Mouse (Mus musculus): ENCODE data around the gene Galnt4.

The Galnt4 gene

GRCm38 (mm10) chr10:99107964-99108363 lies at the start of gene Galnt4:
TSS of gene Galnt4 (plus strand) at chr10:99108159.
- peak; percentile 87 for DNase-seq

DNA sequence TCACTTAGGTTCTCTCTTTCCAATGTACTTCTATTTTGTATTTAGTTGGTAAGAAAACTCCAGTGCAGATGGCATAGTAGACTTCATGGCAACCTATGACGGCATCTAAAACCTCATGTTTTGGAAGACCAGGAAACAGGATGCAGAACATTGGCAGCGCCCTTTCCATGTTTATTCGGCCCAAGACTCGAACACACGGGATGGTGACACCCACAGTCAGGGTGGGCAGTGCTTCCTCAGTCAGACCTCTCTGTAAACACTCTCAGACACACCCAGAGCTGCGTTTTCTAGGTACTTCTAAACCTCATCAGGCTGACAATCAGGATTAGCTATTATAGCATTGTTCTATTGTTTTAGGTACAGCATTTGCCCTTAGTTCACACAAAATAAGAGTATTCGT lies 47.4 kb upstream of the Galnt4 start:
- no peak for DNase-seq

DNA sequence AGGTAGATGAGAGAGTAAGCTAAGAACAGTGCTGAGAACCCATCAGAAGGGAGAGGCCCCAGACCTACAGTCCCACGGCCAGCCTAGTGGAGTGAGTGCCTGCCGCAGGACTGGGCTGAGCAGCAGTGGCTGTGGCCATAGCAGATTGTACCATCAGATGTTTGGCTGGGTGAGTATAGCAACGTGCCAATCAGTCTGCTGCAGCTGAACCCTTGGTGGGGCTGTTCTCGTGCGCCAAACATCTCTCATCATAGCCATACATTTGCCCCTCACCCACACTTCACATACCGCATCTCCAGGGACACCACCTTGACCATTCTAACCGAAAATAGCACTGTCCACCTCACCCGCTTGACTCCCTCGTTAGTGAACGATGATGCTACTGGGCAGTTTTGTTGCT lies 46.5 kb upstream of the Galnt4 start:
- DNase-seq = no peak

DNA sequence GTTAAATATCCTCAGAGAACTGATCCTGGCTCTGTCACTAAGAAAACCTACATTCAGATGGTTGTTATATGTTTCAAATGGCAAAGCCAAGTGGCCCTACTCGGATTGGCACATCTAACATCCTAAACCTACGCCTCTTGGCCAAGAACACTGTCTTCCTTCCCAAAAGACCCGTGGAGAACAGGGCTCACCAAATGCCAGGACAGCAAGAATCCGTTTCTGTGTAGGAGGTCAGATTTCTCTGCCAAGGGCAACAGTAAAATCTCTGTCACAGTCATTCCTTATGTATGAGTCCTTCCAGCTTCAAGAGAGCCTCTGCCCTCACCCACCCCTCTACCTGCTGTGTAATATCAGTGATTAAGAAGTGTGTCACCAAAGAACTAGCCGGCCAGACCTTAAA lies 45.4 kb upstream of the Galnt4 start:
- no peak for DNase-seq

DNA sequence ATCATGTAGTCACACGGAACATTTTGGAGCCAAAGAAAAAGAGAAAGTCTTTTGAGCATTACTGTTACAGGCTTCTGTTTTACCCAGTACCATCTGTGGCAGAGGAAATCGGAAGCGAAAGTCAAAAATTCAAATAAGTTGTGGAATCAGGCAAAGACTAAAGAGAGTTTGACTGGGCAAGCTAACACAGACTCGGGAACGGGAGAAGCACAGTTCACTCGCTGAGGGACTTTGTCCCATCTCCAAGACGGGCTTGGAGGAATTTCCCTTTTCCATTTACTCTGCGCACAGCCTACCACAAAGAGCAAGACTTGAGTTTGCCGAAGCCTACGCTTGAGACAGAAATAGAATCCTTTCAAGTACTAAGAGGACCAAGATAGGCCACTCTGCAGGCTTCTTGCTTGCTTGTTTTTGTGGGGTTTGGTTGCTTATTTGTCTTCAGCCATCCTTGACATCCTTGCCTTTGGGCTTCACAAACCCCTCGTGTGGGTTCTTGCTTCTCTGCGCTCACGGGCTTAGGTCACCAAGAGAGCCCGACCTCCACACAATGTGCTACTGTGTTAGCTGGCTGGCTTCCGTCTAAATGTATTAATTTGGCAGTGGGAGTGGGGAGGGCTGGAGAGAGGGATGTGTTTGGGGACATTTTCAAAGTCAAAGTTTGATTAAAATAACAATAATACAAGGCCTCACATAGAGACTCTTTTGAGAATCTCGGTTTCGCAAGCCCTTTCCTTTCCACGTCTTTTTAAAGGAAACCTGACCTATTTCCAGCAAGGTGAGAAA lies 31.7 kb upstream of the Galnt4 start:
- DNase-seq = no peak

DNA sequence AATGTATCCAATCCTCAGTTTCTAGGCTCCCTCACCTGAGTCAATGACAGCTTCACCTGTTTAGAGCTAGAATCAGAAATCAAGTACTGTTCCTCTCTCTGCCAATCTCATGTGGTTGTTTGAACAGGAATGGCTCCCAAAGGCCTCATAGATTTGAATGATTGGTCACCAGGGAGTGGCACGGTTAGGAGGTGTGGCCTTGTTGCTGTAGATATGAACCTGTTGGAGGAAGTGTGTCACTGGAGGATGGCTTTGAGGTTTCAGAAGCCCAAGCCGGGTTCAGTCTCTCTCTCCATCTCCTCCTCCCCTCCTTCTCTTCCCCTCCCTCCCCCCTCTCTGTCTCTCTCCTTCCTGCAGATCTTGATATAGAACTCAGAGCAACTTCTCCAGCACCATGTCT lies 29.3 kb upstream of the Galnt4 start:
- no peak for DNase-seq

GRCm38 (mm10) chr10:99081569-99081990 lies 26.4 kb upstream of the Galnt4 start:
- no peak for DNase-seq

- no peak for DNase-seq
Measured at GRCm38 (mm10) chr10:99083431-99084003, 24.4 kb upstream of the Galnt4 start.

GRCm38 (mm10) chr10:99084397-99085239 lies 23.3 kb upstream of the Galnt4 start:
- DNase-seq = peak; percentile 81

GRCm38 (mm10) chr10:99085240-99085587 lies 22.7 kb upstream of the Galnt4 start:
- no peak for DNase-seq

DNA sequence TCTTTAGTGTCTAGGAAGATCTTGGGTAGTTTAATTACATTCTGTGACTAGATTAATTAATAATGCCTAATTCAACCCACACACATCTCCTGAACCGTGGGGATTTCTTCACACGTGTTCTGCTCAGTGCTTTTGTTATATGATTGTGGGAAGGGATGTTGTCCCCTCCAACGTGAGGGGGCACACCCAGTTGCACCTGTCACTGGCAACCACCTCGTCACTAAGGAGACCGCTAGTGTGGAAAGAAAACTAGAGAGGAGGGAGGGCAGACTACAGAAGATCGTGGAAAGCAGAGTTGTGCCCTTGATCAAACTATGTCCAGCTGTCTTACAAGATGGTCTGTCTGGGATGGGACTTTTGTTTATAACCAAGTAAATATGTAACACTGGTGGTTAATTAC lies 21.9 kb upstream of the Galnt4 start:
- no peak for DNase-seq

- DNase-seq = no peak
Measured at GRCm38 (mm10) chr10:99089906-99090305, 18.1 kb upstream of the Galnt4 start.

DNA sequence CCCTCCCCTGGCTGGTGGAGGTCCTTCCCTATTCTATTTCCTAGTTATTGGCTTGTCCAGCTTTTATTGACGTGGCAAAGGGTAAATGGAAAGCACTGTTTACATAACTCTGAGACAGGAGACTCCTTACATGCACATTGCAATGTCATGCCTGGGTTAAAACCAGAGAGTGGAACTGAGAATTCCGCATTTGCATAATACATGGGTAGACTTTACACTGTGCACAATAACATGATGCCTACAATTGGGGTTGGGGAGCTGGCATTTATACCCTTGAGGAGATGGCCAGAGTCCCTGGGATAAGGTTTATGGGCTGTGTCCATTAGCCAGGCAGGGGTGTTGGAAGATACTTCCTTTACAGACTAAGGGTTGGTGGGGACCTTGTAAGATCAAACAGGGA lies 14.6 kb upstream of the Galnt4 start:
- no peak for DNase-seq

DNA sequence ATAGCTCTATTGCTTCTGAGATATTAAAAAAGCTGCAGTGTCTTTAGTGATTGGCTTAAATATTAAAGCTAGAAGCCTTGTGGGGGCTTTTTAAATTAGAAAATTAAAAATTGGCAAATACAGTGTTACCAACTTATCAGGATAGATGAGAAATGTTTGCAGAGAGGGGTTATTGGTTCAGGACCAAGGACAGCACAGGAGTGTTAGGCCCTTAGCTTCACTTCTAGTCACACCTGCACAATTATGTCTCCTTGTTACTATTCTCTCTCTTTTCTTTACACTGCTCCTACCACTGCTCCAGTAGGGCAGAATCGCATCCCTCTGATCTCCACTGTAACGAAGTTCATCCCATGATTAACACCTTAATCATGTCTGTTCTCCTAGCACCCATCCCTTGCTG lies 12.8 kb upstream of the Galnt4 start:
- DNase-seq = no peak

GRCm38 (mm10) chr10:99097374-99097773 lies 10.6 kb upstream of the Galnt4 start:
- DNase-seq = peak; percentile 68

GRCm38 (mm10) chr10:99105522-99105921 lies 2.4 kb upstream of the Galnt4 start:
- DNase-seq = no peak

GRCm38 (mm10) chr10:99106311-99106702 lies 1.7 kb upstream of the Galnt4 start:
- DNase-seq = no peak

DNA sequence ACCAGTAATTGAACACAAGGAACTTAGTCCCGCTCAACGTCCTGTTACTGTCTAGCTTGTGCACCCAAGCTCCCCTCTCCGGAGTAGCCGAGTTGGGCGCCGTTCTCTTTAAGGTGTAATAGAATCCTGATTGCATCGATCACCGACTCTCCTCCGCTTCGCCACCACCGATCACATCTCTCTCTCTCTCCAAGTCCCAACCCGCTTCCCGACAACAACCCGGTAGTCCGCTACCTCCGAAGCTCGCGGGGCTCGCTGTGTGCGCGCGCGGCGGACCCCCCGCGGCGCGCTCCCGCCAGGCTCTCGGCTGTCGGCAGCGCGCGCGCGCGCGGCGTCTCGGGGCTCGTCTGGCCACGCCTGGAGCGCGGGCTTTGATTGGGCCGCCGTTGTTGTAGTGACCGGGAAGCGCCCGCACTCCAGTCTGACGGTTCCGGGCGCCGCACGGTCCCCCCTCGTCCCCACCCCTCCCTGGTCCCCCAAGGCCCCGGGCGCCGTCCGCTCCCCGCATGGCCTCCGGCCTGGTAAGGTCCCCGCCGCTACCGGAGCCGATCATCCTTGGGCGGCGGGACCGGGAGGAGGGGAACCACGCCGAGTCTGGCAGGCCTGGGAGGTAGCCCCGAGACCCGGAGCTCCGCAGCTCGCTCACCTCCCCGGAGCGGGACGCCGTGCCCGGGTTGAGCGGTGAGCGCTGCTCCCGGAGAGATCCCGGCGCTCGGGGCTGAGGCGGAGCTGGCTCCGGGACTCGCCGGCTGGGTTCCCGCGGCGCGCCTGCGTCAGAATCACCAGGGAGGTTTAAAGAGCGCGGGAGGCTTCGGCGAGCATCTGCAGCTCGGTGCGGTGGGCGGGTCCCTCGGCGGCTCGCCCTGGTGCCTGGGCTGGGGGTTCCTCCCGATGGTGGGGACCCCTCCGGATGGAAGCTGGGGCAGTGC lies 992 bp upstream of the Galnt4 start, which contains the start of gene Poc1b:
TSS of gene Poc1b (plus strand) at position 334 of the 929 bp plus-strand sequence.
- peak; percentile 86 for DNase-seq

DNA sequence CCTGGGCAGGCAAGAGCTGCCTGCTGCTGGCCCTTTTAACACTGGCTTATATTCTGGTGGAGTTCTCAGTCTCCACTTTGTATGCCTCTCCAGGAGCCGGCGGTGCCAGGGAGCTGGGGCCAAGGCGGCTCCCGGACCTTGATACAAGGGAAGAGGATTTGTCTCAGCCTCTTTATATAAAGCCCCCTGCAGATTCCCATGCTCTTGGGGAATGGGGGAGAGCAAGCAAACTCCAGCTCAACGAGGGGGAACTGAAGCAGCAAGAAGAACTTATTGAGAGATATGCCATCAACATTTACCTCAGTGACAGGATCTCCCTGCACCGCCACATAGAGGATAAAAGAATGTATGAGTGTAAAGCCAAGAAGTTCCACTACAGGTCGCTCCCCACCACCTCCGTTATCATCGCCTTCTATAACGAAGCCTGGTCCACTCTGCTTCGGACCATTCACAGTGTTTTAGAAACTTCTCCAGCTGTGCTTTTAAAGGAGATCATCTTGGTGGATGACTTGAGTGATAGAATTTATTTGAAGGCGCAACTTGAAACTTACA lies 548 bp downstream of the Galnt4 start:
- no peak for DNase-seq

GRCm38 (mm10) chr10:99113533-99113932 lies 5.6 kb downstream of the Galnt4 start:
- DNase-seq = no peak

DNA sequence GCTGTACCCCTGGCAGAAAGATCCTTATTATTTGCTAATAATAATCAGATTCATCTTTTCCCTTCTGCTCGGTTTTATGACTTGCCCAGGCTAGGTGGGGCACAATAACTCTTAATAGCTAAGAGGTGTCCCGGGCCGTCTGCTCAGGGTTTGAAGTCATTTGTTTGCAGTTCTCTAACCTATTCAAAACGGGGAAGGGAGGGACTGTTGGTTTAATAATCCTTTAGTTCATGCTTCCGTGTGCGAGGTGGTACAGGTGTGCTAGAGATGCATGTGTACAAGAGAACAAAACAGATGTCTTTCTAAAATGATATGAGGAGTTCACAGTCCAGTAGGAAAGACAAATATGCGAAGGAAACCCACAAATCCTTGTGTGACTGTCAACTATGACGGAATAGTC lies 6.3 kb downstream of the Galnt4 start:
- no peak for DNase-seq

All from thymus, postnatal 25 days (tissue).